8 mouse cellular contexts compared by ENCODE assay signal in the genomic region with DNA sequence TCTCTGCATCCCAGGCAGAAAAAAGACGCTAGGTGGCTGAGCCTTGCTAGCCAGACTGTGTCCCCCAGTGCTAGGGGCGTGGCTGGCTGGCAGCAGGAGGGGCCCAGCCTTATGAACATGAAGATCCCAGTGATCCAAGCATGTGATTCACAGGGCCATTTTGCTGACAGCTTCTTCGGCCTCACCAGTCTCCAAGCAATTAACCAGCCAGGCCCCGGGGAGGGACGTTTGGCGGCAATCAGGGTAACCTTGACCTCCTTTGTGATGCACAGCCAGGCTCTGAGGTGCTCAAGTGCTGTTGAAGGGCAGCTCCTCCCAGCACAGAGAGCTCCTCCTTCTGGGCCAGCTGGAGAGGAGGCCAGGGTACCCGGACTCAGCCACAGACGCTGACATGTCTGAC. TPM values are rescaled to one million over a fixed set of nuclear protein-coding genes. Genes with fewer than 3 reads are reported as not detected.
DNase-seq lines count a peak whose midpoint lies in the region; ATAC-seq and TF ChIP-seq lines count a peak whose summit lies in the region.

No protein-coding gene starts in this region.

- no peak for TF ChIP-seq POLR2A in kidney, adult 2 months (IDR thresholded peaks at IDR 0.05; ENCODE audit: low read depth, low read length)
- TF ChIP-seq POLR2A in lung, adult 2 months (IDR thresholded peaks at IDR 0.05; ENCODE audit: borderline replicate concordance, extremely low read depth, low read depth, low read length) = no peak

- peak overlapping the region; percentile 85 for H3K27ac ChIP-seq in ES-E14 (ENCODE audit: insufficient read depth, low read depth, low read length, poor library complexity, severe bottlenecking)
- peak overlapping the region; percentile 71 for H3K27ac ChIP-seq in forebrain, embryonic 14.5 days (ENCODE audit: low read depth, low read length)
- peak overlapping the region; percentile 66 for H3K27ac ChIP-seq in midbrain, embryonic 12.5 days (replicated peaks)
- no peak overlapping the region for H3K27ac ChIP-seq in kidney, adult 2 months (ENCODE audit: insufficient read depth, low read depth, low read length)

- peak overlapping the region; percentile 36; the same call in 1 of the 2 replicates for H3K9ac ChIP-seq in ES-E14 (ENCODE audit: insufficient read depth, low read depth, low read length, poor library complexity, severe bottlenecking)
- no peak overlapping the region for H3K9ac ChIP-seq in forebrain, embryonic 14.5 days (ENCODE audit: low read length)
- no peak overlapping the region for H3K9ac ChIP-seq in midbrain, embryonic 12.5 days (replicated peaks)

- under 1% methylated on average over 8 of the region's 8 CpGs for WGBS in forebrain, embryonic 14.5 days
- WGBS in midbrain, embryonic 12.5 days = 4% methylated on average over 8 of the region's 8 CpGs
- 8% methylated on average over 8 of the region's 8 CpGs for WGBS in kidney, adult 2 months
- WGBS in lung, adult 2 months = 13% methylated on average over 8 of the region's 8 CpGs

- H3K36me3 ChIP-seq in ES-E14 (ENCODE audit: control insufficient read depth, insufficient read depth, low read length, poor library complexity, severe bottlenecking) = peaks cover 4% of the 10 kb centered on the region; the same call in 1 of the 2 replicates
- no peaks in the 10 kb centered on the region for H3K36me3 ChIP-seq in forebrain, embryonic 14.5 days (ENCODE audit: control insufficient read depth, insufficient read depth, low read length)
- no peaks in the 10 kb centered on the region for H3K36me3 ChIP-seq in midbrain, embryonic 12.5 days
- H3K36me3 ChIP-seq in kidney, adult 2 months (ENCODE audit: control insufficient read depth, insufficient read depth, low read length) = no peaks in the 10 kb centered on the region

- no peaks in the 10 kb centered on the region for H3K9me3 ChIP-seq in ES-E14 (ENCODE audit: control insufficient read depth, insufficient read depth, low read depth, low read length)
- no peaks in the 10 kb centered on the region for H3K9me3 ChIP-seq in forebrain, embryonic 14.5 days (replicated peaks; ENCODE audit: control insufficient read depth, low read length)
- H3K9me3 ChIP-seq in midbrain, embryonic 12.5 days = no peaks in the 10 kb centered on the region

- no peak for TF ChIP-seq CTCF in kidney, adult 2 months (conservative IDR thresholded peaks at IDR 0.05; ENCODE audit: insufficient read depth, insufficient read length, low read depth, low read length)
- no peak for TF ChIP-seq CTCF in lung, adult 2 months (IDR thresholded peaks at IDR 0.05; ENCODE audit: insufficient read depth, low read length)

- H3K4me3 ChIP-seq in ES-E14 (ENCODE audit: insufficient read depth in 1 of 2, low read depth in 1 of 2, low read length in 2 of 2, poor library complexity in 1 of 2, severe bottlenecking in 1 of 2) = peak overlapping the region; percentile 21 to 47; a peak in 3 of 4 replicates
- no peak overlapping the region for H3K4me3 ChIP-seq in forebrain, embryonic 14.5 days (ENCODE audit: low read depth, low read length)
- H3K4me3 ChIP-seq in midbrain, embryonic 12.5 days = no peak overlapping the region
- no peak overlapping the region for H3K4me3 ChIP-seq in kidney, adult 2 months (ENCODE audit: insufficient read depth, low read depth, low read length)
- H3K4me3 ChIP-seq in lung, adult 2 months (replicated peaks; ENCODE audit: extremely low read depth, low read depth, low read length) = no peak overlapping the region

- peaks cover 12 to 39% of the 10 kb centered on the region in 2 experiments; a peak in 3 of 4 replicates for H3K4me1 ChIP-seq in ES-E14 (ENCODE audit: control insufficient read depth in 2 of 2, insufficient read depth in 2 of 2, low read length in 2 of 2, poor library complexity in 1 of 2)
- peaks cover 34% of the 10 kb centered on the region for H3K4me1 ChIP-seq in forebrain, embryonic 14.5 days (ENCODE audit: control insufficient read depth, insufficient read depth, low read length)
- peaks cover 39% of the 10 kb centered on the region for H3K4me1 ChIP-seq in midbrain, embryonic 12.5 days
- no peaks in the 10 kb centered on the region for H3K4me1 ChIP-seq in kidney, adult 2 months (ENCODE audit: control insufficient read depth, insufficient read depth, low read length)
- H3K4me1 ChIP-seq in lung, adult 2 months (ENCODE audit: control insufficient read depth, insufficient read depth, low read length) = no peaks in the 10 kb centered on the region

- H3K4me2 ChIP-seq in forebrain, embryonic 14.5 days (ENCODE audit: low read length) = peak overlapping the region; percentile 28; the same call in 1 of the 2 replicates
- H3K4me2 ChIP-seq in midbrain, embryonic 12.5 days (replicated peaks) = 0 out of 2 replicates have a peak overlapping the region, but pooled peaks have one; percentile 3

- in situ Hi-C loops in ES-E14 (cut with MboI; ENCODE audit: low sequenced_read_pairs in 2 of 2, unreplicated experiment in 2 of 2) = no loop called here

- peak; percentile 88 for DNase-seq in ES-E14 (ENCODE audit: low read depth, low spot score)
- peak; percentile 22 for DNase-seq in cerebellum, adult 11 months
- peak; percentile 39 for DNase-seq in forebrain, embryonic 14.5 days (ENCODE audit: low spot score)
- no peak for DNase-seq in frontal cortex, adult 2 months (ENCODE audit: extremely low spot score in 1 of 2, low spot score in 1 of 2)
- no peak for DNase-seq in thymus, postnatal 10 days (ENCODE audit: low spot score in 2 of 2)
- DNase-seq in kidney, adult 2 months = no peak
- no peak for DNase-seq in lung, adult 2 months

- peak; percentile 54 for ATAC-seq in forebrain, embryonic 14.5 days
- ATAC-seq in midbrain, embryonic 12.5 days (ENCODE audit: low FRiP score, low read depth) = peak; percentile 75

- H3K27me3 ChIP-seq in forebrain, embryonic 14.5 days (replicated peaks; ENCODE audit: control insufficient read depth, insufficient read depth, low read length) = 0 out of 2 replicates have a peak, but pooled peaks cover 7% of the 10 kb centered on the region
- H3K27me3 ChIP-seq in midbrain, embryonic 12.5 days = peaks cover 61% of the 10 kb centered on the region
- no peaks in the 10 kb centered on the region for H3K27me3 ChIP-seq in kidney, adult 2 months (replicated peaks; ENCODE audit: control insufficient read depth, insufficient read depth, low read length)

TF ChIP-seq in ES-E14, 5 proteins besides CTCF, POLR2A, EP300 and RAD21:
- TF ChIP-seq ZNF384 (IDR thresholded peaks at IDR 0.05; ENCODE audit: low read depth, low read length) (no peak), MAFK (IDR thresholded peaks at IDR 0.05; ENCODE audit: insufficient read depth, low read depth, low read length) (peak; percentile 27; the same call in 1 of the 2 replicates), ZC3H11A (IDR thresholded peaks at IDR 0.05; ENCODE audit: borderline replicate concordance, low read depth, low read length) (no peak), HCFC1 (IDR thresholded peaks at IDR 0.05; ENCODE audit: borderline replicate concordance, insufficient read depth, low read length) (no peak), CHD2 (IDR thresholded peaks at IDR 0.05; ENCODE audit: low read depth, low read length) (no peak)

RNA-seq across cellular contexts. Expression of a gene that starts 43.9 kb away (rescaled TPM):
- total RNA-seq in ES-E14 (2012; rRNA removed) = 9.8 and 13.6 TPM in 2 replicates
- polyA plus RNA-seq in forebrain, embryonic 14.5 days (2014; fragmentation: Nextera tagmentation; extraction: Ambion mirVana) = 4.3 and 5.7 TPM in 2 replicates
- 1.5 and 1.7 TPM in 2 replicates for polyA plus RNA-seq in midbrain, embryonic 12.5 days (2016; fragmentation: Nextera tagmentation; extraction: Ambion mirVana)
- 37.2 and 40.7 TPM in 2 replicates for polyA plus RNA-seq in frontal cortex, adult 2 months (2012; rRNA removed)
- polyA plus RNA-seq in kidney, adult 2 months (2012; rRNA removed) = 0.09 and 0.12 TPM in 2 replicates
- 0.12 and 0.77 TPM in 2 replicates for polyA plus RNA-seq in lung, adult 2 months (2012; rRNA removed)

Comparison
In these comparisons a context has a peak if more than half of its experiments do, and no peak if none do; other contexts are left out.
1. DNase-seq: peak in ES-E14 (single experiment), cerebellum, adult 11 months (single experiment) and forebrain, embryonic 14.5 days (single experiment); none in frontal cortex, adult 2 months (0 of 2), thymus, postnatal 10 days (0 of 2), kidney, adult 2 months (single experiment) and lung, adult 2 months (single experiment).
2. H3K4me3 ChIP-seq: peak in ES-E14 (2 of 2); none in forebrain, embryonic 14.5 days (single experiment), midbrain, embryonic 12.5 days (single experiment), kidney, adult 2 months (single experiment) and lung, adult 2 months (single experiment).